Mouse (Mus musculus) inflammation-experienced regulatory T-cells, adult 16 weeks (primary cell): ENCODE measurements around the gene Zfp758. TPM values are rescaled to one million over a fixed set of nuclear protein-coding genes. Genes with fewer than 3 reads are reported as not detected.

Experiments used
- polyA plus RNA-seq: library from polyadenylated mRNA; unstranded; fragments of 100-300 nt; shearing (Covaris generic); gene quantifications from one replicate; pipeline ENCODE4 v1.2.1, GENCODE M21; 2017

The Zfp758 gene
- 21.6 TPM for polyA plus RNA-seq

GRCm38 (mm10) chr17:22361101-22361781 is at the start of gene Zfp758, which contains the start of gene Zfp944:
Zfp758 (plus strand) TSS chr17:22361453.
Zfp944 (minus strand) TSS chr17:22361400.

DNA sequence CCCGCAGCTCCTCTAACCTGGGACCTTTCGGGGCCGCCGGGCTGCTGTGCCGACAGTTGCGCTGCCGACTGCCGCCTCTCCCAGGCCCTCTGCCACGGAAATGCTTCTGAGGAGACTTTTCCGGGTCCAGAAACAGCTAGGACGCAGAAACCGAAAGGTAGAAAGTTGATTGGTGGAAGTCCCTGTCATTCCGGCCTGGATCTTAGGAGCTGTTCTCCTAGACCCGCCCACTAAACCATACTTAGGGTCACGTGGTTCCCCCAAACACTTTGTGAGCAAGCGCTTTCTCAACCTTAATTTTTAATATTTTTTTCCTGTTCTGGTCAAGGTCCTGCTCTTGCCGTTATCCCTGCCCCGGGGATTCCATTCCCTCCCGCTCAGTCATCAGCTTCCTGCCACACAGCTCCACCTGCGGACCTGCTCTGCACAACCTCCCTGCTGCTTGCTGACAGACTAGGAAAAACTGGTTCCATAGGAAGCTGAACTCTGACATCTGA is 46.5 kb upstream of the Zfp758 start, which contains the start of gene CT030661.1:
TSS of gene CT030661.1 (minus strand) at position 108 of the 497 bp plus-strand sequence.

DNA sequence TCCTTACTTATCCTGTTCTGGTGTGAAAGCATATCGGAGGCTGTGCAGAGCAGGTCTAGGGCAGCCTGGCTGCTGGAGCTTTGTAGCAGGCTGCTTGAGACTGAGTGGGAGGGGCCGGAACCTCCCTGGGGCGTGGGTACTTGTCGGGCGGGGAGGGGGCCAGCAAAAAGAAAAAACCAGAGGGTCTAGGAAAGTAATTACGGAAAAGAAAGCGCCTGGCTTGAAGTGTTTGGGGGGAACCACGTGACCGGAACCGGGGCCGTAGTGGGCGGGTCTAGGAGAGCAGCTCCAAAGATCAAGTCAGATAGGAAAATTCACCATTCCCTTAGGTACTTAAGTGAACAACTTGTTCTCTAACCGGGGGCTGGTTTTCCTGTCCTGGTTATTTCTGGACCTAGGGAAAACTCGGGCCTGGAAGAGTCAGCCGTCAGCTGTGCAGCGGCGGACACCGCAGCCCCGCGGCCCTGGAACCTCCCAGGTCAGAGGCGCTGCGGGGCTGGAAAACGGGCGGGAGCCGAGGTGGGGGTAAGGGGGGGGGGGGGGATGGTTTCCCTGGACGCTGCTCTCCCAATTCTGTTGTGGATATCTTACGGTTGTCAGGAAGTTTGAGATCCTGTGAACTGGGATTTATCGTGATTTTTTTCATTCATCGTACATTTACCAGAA is 62.8 kb downstream of the Zfp758 start, which contains the start of gene Zfp946:
TSS of gene Zfp946 (plus strand) at position 271 of the 666 bp plus-strand sequence.

Other genes with a start within 250 kb of the Zfp758 start
- 2.8 TPM for gene Zfp947, start 195.3 kb upstream of the Zfp758 start, polyA plus RNA-seq
- 5.9 TPM for gene Zfp994, start 135.8 kb upstream of the Zfp758 start, polyA plus RNA-seq
- gene CT030661.1, start 46.6 kb upstream of the Zfp758 start, polyA plus RNA-seq, result 18.9 TPM
- gene Zfp944, start 53 bp upstream of the Zfp758 start, polyA plus RNA-seq, result 15.9 TPM
- 4.9 TPM for gene Zfp946, start 62.8 kb downstream of the Zfp758 start, polyA plus RNA-seq
- not detected for gene Vmn2r111, start 212.0 kb downstream of the Zfp758 start, polyA plus RNA-seq
- gene Vmn2r112, start 239.5 kb downstream of the Zfp758 start, polyA plus RNA-seq, result not detected